Mouse (Mus musculus): ENCODE results near the gene Ddx54. TPM values are rescaled to one million over a fixed set of nuclear protein-coding genes. Genes with fewer than 3 reads are reported as not detected.

The Ddx54 gene
- polyA plus RNA-seq, 1 experiment from 2014 or later, result 34.8 TPM

DNA sequence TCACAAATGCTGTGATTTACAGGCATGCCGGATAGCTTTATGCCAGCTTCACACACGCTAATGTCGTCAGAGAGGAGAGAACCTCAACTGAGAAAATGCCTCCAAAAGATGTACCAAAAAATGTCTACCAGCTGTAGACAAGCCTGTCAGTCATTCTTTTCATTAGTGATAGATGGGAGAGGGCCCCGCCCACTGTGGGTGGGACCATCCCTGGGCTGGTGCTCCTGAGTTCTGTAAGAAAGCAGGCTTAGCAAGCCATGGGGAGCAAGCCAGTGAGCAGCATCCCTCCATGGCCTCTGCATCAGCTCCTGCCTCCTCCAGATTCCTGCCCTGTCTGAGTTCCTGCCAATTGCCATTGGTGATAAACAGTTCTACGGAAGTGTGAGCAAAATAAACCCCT is 23.1 kb downstream of the Ddx54 start:
- no peak for DNase-seq (ENCODE audit: low spot score)
- WGBS, result 71% methylated on average over 5 of the region's 5 CpGs

GRCm38 (mm10) chr5:120640094-120640493 is 27.6 kb downstream of the Ddx54 start:
- 91% methylated on average over 7 of the region's 7 CpGs for WGBS

More for the DNA sequence above, 23.1 kb downstream of the Ddx54 start:
- no peak overlapping the region for H3K4me3 ChIP-seq (replicated peaks; ENCODE audit: low read depth, low read length)
- no peaks in the 10 kb centered on the region for H3K9me3 ChIP-seq (replicated peaks; ENCODE audit: low read length)
- no peak overlapping the region for H3K4me2 ChIP-seq (ENCODE audit: low read length)
- H3K4me1 ChIP-seq (replicated peaks; ENCODE audit: insufficient read depth, low read length), result no peaks in the 10 kb centered on the region
- H3K27ac ChIP-seq, result no peak overlapping the region
- no peak for ATAC-seq (replicated peaks; ENCODE audit: low FRiP score, low read depth)
- no peak for TF ChIP-seq CTCF (IDR thresholded peaks at IDR 0.05; ENCODE audit: low read depth)
- no peak overlapping the region for H3K9ac ChIP-seq (ENCODE audit: low read depth, low read length)
- H3K27me3 ChIP-seq (ENCODE audit: insufficient read depth, low read length), result no peaks in the 10 kb centered on the region
- H3K36me3 ChIP-seq (ENCODE audit: insufficient read depth, low read length), result no peaks in the 10 kb centered on the region

DNA sequence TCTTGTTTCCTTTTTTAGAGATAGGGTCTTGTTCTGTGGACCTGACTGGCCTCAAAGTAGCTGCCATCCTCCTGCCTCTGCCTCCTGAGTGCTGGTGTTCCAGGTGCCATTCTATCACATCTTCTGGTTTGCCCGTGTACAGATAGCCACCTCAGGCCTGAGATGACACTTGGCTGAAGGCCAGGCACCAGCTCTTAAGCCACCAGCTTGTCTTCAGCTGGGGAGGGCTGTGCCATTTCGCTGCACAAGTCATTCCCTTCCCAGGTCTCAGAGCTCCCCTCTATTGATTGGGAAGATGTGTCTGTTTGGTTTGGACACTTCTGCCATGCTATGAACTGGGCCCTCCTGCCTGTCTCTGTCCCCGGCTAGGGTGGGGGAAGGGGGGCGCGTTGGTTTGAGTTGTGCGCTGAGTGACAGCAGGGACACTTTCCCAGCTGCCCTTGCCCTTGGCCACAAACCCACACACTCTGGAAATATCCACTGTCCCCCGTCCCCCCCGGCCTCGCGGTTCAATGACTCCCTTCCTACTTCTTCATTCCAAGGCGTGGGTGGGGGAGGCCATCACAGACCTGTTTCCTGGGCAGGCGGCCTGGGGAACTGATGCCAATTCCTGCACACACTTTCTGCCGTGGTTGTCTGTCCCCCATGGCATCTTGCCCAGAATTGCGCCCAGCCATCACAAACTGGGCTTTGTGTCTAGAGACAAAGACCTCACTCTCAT is 31.0 kb downstream of the Ddx54 start:
- H3K4me3 ChIP-seq (replicated peaks; ENCODE audit: low read depth, low read length), result no peak overlapping the region
- DNase-seq (ENCODE audit: low spot score), result no peak
- H3K27ac ChIP-seq, result no peak overlapping the region
- no peaks in the 10 kb centered on the region for H3K9me3 ChIP-seq (replicated peaks; ENCODE audit: low read length)
- peaks cover 2% of the 10 kb centered on the region for H3K4me1 ChIP-seq (replicated peaks; ENCODE audit: insufficient read depth, low read length)
- no peaks in the 10 kb centered on the region for H3K36me3 ChIP-seq (ENCODE audit: insufficient read depth, low read length)
- no peaks in the 10 kb centered on the region for H3K27me3 ChIP-seq (ENCODE audit: insufficient read depth, low read length)
- TF ChIP-seq CTCF (IDR thresholded peaks at IDR 0.05; ENCODE audit: low read depth), result no peak
- H3K4me2 ChIP-seq (ENCODE audit: low read length), result no peak overlapping the region
- no peak overlapping the region for H3K9ac ChIP-seq (ENCODE audit: low read depth, low read length)
- WGBS, result 47% methylated on average over 14 of the region's 14 CpGs
- no peak for ATAC-seq (replicated peaks; ENCODE audit: low FRiP score, low read depth)

More at GRCm38 (mm10) chr5:120640094-120640493, 27.6 kb downstream of the Ddx54 start:
- Histone ChIP-seq H3K4me3 (replicated peaks; ENCODE audit: low read depth, low read length) (no peak overlapping the region), H3K9ac (ENCODE audit: low read depth, low read length) (no peak overlapping the region), H3K4me1 (replicated peaks; ENCODE audit: insufficient read depth, low read length) (no peaks in the 10 kb centered on the region), H3K36me3 (ENCODE audit: insufficient read depth, low read length) (no peaks in the 10 kb centered on the region), H3K4me2 (ENCODE audit: low read length) (no peak overlapping the region), H3K27ac (no peak overlapping the region), H3K27me3 (ENCODE audit: insufficient read depth, low read length) (no peaks in the 10 kb centered on the region), H3K9me3 (replicated peaks; ENCODE audit: low read length) (no peaks in the 10 kb centered on the region)
- ATAC-seq (replicated peaks; ENCODE audit: low FRiP score, low read depth), result no peak
- no peak for TF ChIP-seq CTCF (IDR thresholded peaks at IDR 0.05; ENCODE audit: low read depth)
- DNase-seq (ENCODE audit: low spot score), result no peak

GRCm38 (mm10) chr5:120644227-120644626 is 31.7 kb downstream of the Ddx54 start:
- Histone ChIP-seq H3K27me3 (ENCODE audit: insufficient read depth, low read length) (peaks cover 2% of the 10 kb centered on the region), H3K4me2 (ENCODE audit: low read length) (no peak overlapping the region), H3K36me3 (ENCODE audit: insufficient read depth, low read length) (no peaks in the 10 kb centered on the region), H3K27ac (no peak overlapping the region), H3K4me3 (replicated peaks; ENCODE audit: low read depth, low read length) (no peak overlapping the region), H3K9me3 (replicated peaks; ENCODE audit: low read length) (no peaks in the 10 kb centered on the region), H3K9ac (ENCODE audit: low read depth, low read length) (no peak overlapping the region), H3K4me1 (replicated peaks; ENCODE audit: insufficient read depth, low read length) (peaks cover 6% of the 10 kb centered on the region)
- WGBS, result 67% methylated on average over 3 of the region's 3 CpGs
- DNase-seq (ENCODE audit: low spot score), result no peak
- no peak for TF ChIP-seq CTCF (IDR thresholded peaks at IDR 0.05; ENCODE audit: low read depth)
- ATAC-seq (replicated peaks; ENCODE audit: low FRiP score, low read depth), result no peak

- ATAC-seq (replicated peaks; ENCODE audit: low FRiP score, low read depth) (no peak), DNase-seq (ENCODE audit: low spot score) (no peak)
- WGBS, result 52% methylated on average over 6 of the region's 6 CpGs
These were observed 33.3 kb downstream of the Ddx54 start for GRCm38 (mm10) chr5:120645851-120646250.

DNA sequence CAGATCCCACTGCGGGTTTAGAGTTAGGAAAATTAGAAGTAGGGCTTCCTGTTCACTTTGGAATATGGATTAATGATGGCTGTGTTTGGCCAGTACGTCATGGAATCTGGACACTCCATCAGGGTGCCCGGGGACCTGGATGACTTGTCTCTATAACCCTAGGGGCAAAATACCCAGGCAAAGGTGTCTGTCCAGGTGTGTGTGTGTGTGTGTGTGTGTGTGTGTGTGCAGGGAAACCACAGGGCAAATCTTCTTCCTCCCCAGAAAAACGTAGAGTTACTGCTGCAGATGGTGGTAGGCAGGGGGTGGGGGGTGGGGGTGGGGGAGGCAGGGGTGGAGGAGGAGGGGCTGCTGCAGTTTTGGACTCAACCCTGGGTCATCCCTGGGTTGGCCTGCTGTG is 34.8 kb downstream of the Ddx54 start:
- Histone ChIP-seq H3K4me2 (ENCODE audit: low read length) (no peak overlapping the region), H3K27ac (no peak overlapping the region), H3K36me3 (ENCODE audit: insufficient read depth, low read length) (no peaks in the 10 kb centered on the region), H3K9me3 (replicated peaks; ENCODE audit: low read length) (no peaks in the 10 kb centered on the region), H3K4me3 (replicated peaks; ENCODE audit: low read depth, low read length) (no peak overlapping the region), H3K4me1 (replicated peaks; ENCODE audit: insufficient read depth, low read length) (peaks cover 6% of the 10 kb centered on the region), H3K9ac (ENCODE audit: low read depth, low read length) (no peak overlapping the region), H3K27me3 (ENCODE audit: insufficient read depth, low read length) (peaks cover 11% of the 10 kb centered on the region)
- DNase-seq (ENCODE audit: low spot score), result no peak
- ATAC-seq (replicated peaks; ENCODE audit: low FRiP score, low read depth), result no peak
- no peak for TF ChIP-seq CTCF (IDR thresholded peaks at IDR 0.05; ENCODE audit: low read depth)
- WGBS, result 64% methylated on average over 4 of the region's 4 CpGs

More at GRCm38 (mm10) chr5:120645851-120646250, 33.3 kb downstream of the Ddx54 start:
- Histone ChIP-seq H3K9me3 (replicated peaks; ENCODE audit: low read length) (no peaks in the 10 kb centered on the region), H3K4me1 (replicated peaks; ENCODE audit: insufficient read depth, low read length) (peaks cover 6% of the 10 kb centered on the region), H3K4me3 (replicated peaks; ENCODE audit: low read depth, low read length) (no peak overlapping the region), H3K36me3 (ENCODE audit: insufficient read depth, low read length) (no peaks in the 10 kb centered on the region), H3K4me2 (ENCODE audit: low read length) (no peak overlapping the region), H3K27me3 (ENCODE audit: insufficient read depth, low read length) (peaks cover 11% of the 10 kb centered on the region), H3K27ac (no peak overlapping the region), H3K9ac (ENCODE audit: low read depth, low read length) (no peak overlapping the region)
- TF ChIP-seq CTCF (IDR thresholded peaks at IDR 0.05; ENCODE audit: low read depth), result no peak
